Mouse (Mus musculus) lung, adult 2 months (tissue): Measurements from ENCODE around the gene C2cd3.

Source experiments
- CTCF ChIP-seq: fragments of 200-500 bp; IDR thresholded peaks from 2 replicates; pipeline ENCODE4 v1.5.1; 2011; ENCODE audit warnings: mild to moderate bottlenecking, low read length, control low read depth; ENCODE audit not compliant: insufficient read depth
- POLR2A ChIP-seq: fragments of 200-500 bp; IDR thresholded peaks from 2 replicates; pipeline ENCODE4 v1.6.1; 2011; ENCODE audit warnings: low read depth, mild to moderate bottlenecking, control low read depth, low read length, borderline replicate concordance; ENCODE audit errors: extremely low read depth

GRCm38 (mm10) chr7:100327514-100327913, 44.5 kb upstream of the C2cd3 start:
- TF ChIP-seq CTCF (no peak), POLR2A (no peak)
